Mouse (Mus musculus): ENCODE data around the gene Arsj. TPM values are rescaled to one million over a fixed set of nuclear protein-coding genes. Genes with fewer than 3 reads are reported as not detected.

The Arsj gene
- polyA plus RNA-seq, 1 experiment from 2014 or later = 0.06 TPM

GRCm38 (mm10) chr3:126400726-126401125 lies 37.2 kb downstream of the Arsj start:
- DNase-seq (ENCODE audit: low read depth, low spot score) (no peak), ATAC-seq (no peak)
- no peak for TF ChIP-seq CTCF (IDR thresholded peaks at IDR 0.05)
- in situ Hi-C loops (cut with MboI; ENCODE audit: low pct_unique_long_range_greater_than_20kb) = loop anchor here (5.0 to 10.0 kb wide), 4 partner anchors 353 to 548 kb away; no protein-coding TSS in a partner anchor
- H3K27me3 ChIP-seq = no peaks in the 10 kb centered on the region
- POLR2A ChIA-PET = no interaction called here
- CTCF ChIA-PET = interaction anchor here (0.8 to 6.7 kb wide), 6 partner anchors 14 to 353 kb away, joined by 3 to 50 read pairs (median 3); no protein-coding TSS in a partner anchor

GRCm38 (mm10) chr3:126402836-126403235 lies 39.4 kb downstream of the Arsj start:
- in situ Hi-C loops (cut with MboI; ENCODE audit: low pct_unique_long_range_greater_than_20kb) = loop anchor here (5.0 to 10.0 kb wide), 4 partner anchors 356 to 551 kb away; no protein-coding TSS in a partner anchor
- peak; percentile 90 for ATAC-seq
- TF ChIP-seq CTCF (IDR thresholded peaks at IDR 0.05) = peak; percentile 90
- no peaks in the 10 kb centered on the region for H3K27me3 ChIP-seq
- ChIA-PET CTCF (interaction anchor here (0.7 to 6.7 kb wide), 9 partner anchors 9 to 639 kb away, joined by 3 to 50 read pairs (median 4); no protein-coding TSS in a partner anchor), POLR2A (interaction anchor here (1.1 kb wide), 1 partner anchor 194 kb away, joined by 3 read pairs; no protein-coding TSS in a partner anchor)
- peak; percentile 67 for DNase-seq (ENCODE audit: low read depth, low spot score)

- H3K27me3 ChIP-seq = no peaks in the 10 kb centered on the region
- DNase-seq (ENCODE audit: low read depth, low spot score) (no peak), ATAC-seq (no peak)
- ChIA-PET CTCF (interaction anchor here (1.0 to 6.7 kb wide), 3 partner anchors 10 to 499 kb away, joined by 3 to 50 read pairs (median 4); no protein-coding TSS in a partner anchor), POLR2A (no interaction called here)
- in situ Hi-C loops (cut with MboI; ENCODE audit: low pct_unique_long_range_greater_than_20kb) = loop anchor here (5.0 to 10.0 kb wide), 4 partner anchors 357 to 552 kb away; no protein-coding TSS in a partner anchor
- no peak for TF ChIP-seq CTCF (IDR thresholded peaks at IDR 0.05)
Observed at GRCm38 (mm10) chr3:126404199-126404598, 40.7 kb downstream of the Arsj start.

- DNase-seq (ENCODE audit: low read depth, low spot score) (no peak), ATAC-seq (no peak)
- ChIA-PET POLR2A (interaction anchor here (0.6 kb wide), 1 partner anchor 650 kb away, joined by 4 read pairs; no protein-coding TSS in a partner anchor), CTCF (no interaction called here)
- in situ Hi-C loops (cut with MboI; ENCODE audit: low pct_unique_long_range_greater_than_20kb) = no loop called here
- no peak for TF ChIP-seq CTCF (IDR thresholded peaks at IDR 0.05)
- H3K27me3 ChIP-seq = no peaks in the 10 kb centered on the region
Observed at GRCm38 (mm10) chr3:126430524-126431064, 67.1 kb downstream of the Arsj start.

- ChIA-PET CTCF (no interaction called here), POLR2A (no interaction called here)
- in situ Hi-C loops (cut with MboI; ENCODE audit: low pct_unique_long_range_greater_than_20kb) = no loop called here
- DNase-seq (ENCODE audit: low read depth, low spot score) (peak; percentile 97), ATAC-seq (peak; percentile 97)
- TF ChIP-seq CTCF (IDR thresholded peaks at IDR 0.05) = no peak
- no peaks in the 10 kb centered on the region for H3K27me3 ChIP-seq
Observed at GRCm38 (mm10) chr3:126439331-126439730, 75.8 kb downstream of the Arsj start.

- CTCF ChIA-PET = no interaction called here
- in situ Hi-C loops (cut with MboI; ENCODE audit: low pct_unique_long_range_greater_than_20kb) = no loop called here
- no peak for TF ChIP-seq CTCF (IDR thresholded peaks at IDR 0.05)
- no peak for ATAC-seq
- no peak for DNase-seq (ENCODE audit: low read depth, low spot score)
- POLR2A ChIA-PET = no interaction called here
- H3K27me3 ChIP-seq = no peaks in the 10 kb centered on the region
Observed at GRCm38 (mm10) chr3:126449058-126449457, 85.6 kb downstream of the Arsj start.

- DNase-seq (ENCODE audit: low read depth, low spot score) (no peak), ATAC-seq (no peak)
- TF ChIP-seq CTCF (IDR thresholded peaks at IDR 0.05) = no peak
- in situ Hi-C loops (cut with MboI; ENCODE audit: low pct_unique_long_range_greater_than_20kb) = no loop called here
- POLR2A ChIA-PET = no interaction called here
- no peaks in the 10 kb centered on the region for H3K27me3 ChIP-seq
- CTCF ChIA-PET = no interaction called here
Observed at GRCm38 (mm10) chr3:126449515-126449914, 86.0 kb downstream of the Arsj start.

GRCm38 (mm10) chr3:126455787-126456482 lies 92.5 kb downstream of the Arsj start:
- no peak for TF ChIP-seq CTCF (IDR thresholded peaks at IDR 0.05)
- no peak for ATAC-seq
- DNase-seq (ENCODE audit: low read depth, low spot score) = no peak
- CTCF ChIA-PET = interaction anchor here (1.0 to 2.4 kb wide), 4 partner anchors 9 to 50 kb away, joined by 3 to 8 read pairs (median 4); no protein-coding TSS in a partner anchor
- H3K27me3 ChIP-seq = no peaks in the 10 kb centered on the region
- in situ Hi-C loops (cut with MboI; ENCODE audit: low pct_unique_long_range_greater_than_20kb) = no loop called here
- POLR2A ChIA-PET = interaction anchor here (1.1 kb wide), 1 partner anchor 10 kb away, joined by 3 read pairs; no protein-coding TSS in a partner anchor

- ChIA-PET POLR2A (no interaction called here), CTCF (interaction anchor here (0.8 to 2.1 kb wide), 5 partner anchors 14 to 308 kb away, joined by 3 to 6 read pairs (median 3); no protein-coding TSS in a partner anchor)
- ATAC-seq (peak; percentile 62), DNase-seq (ENCODE audit: low read depth, low spot score) (no peak)
- H3K27me3 ChIP-seq = no peaks in the 10 kb centered on the region
- in situ Hi-C loops (cut with MboI; ENCODE audit: low pct_unique_long_range_greater_than_20kb) = no loop called here
- TF ChIP-seq CTCF (IDR thresholded peaks at IDR 0.05) = no peak
Observed at GRCm38 (mm10) chr3:126463119-126463815, 99.8 kb downstream of the Arsj start.

- no peak for DNase-seq (ENCODE audit: low read depth, low spot score)
- CTCF ChIA-PET = interaction anchor here (2.1 kb wide), 1 partner anchor 17 kb away, joined by 6 read pairs; no protein-coding TSS in a partner anchor
- ATAC-seq = no peak
- TF ChIP-seq CTCF (IDR thresholded peaks at IDR 0.05) = no peak
- in situ Hi-C loops (cut with MboI; ENCODE audit: low pct_unique_long_range_greater_than_20kb) = no loop called here
- H3K27me3 ChIP-seq = no peaks in the 10 kb centered on the region
- POLR2A ChIA-PET = no interaction called here
Observed at GRCm38 (mm10) chr3:126464262-126464661, 100.8 kb downstream of the Arsj start.

Other genes starting within 250 kb of the Arsj start
- 99.0 TPM for gene Camk2d, start 232.6 kb downstream of the Arsj start, polyA plus RNA-seq (2021)

Data from Patski (cell line).